Mouse (Mus musculus): ENCODE data around the gene Erg.

DNA sequence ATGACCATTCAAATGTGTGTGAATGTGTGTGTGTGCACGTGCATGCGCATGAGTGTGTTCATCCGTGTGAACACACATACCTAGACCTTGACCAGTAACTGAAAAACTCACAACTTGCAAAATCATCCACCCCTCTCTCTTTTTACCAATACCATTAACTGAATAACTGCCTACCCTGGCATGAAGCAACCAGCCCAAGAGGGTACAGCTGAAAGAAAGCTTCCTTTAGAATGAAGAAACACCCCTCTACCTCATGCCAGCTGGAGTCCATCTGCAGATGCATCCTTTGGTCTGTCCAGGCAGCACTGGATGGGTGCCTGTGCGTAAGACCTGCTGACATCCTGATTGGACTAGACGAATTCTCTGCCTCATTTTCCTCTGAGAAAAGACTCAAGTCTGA, 198.1 kb downstream of the Erg start:
- TF ChIP-seq CTCF (IDR thresholded peaks at IDR 0.05; ENCODE audit: low read depth), result no peak
- TF ChIP-seq EP300 (IDR thresholded peaks at IDR 0.05; ENCODE audit: low read depth), result no peak

Measured in liver, postnatal 0 days (tissue).